Mouse (Mus musculus) kidney, postnatal 14 days (tissue): ENCODE data around the gene Bcas3.

Experiments
- DNase-seq: peaks from one replicate; pipeline ENCODE4 v3.0.0; 2022; ENCODE audit warnings: mixed read lengths

The Bcas3 gene

GRCm38 (mm10) chr11:85678666-85679065, 325.7 kb downstream of the Bcas3 start:
- no peak for DNase-seq

GRCm38 (mm10) chr11:85681580-85682419, 328.8 kb downstream of the Bcas3 start:
- no peak for DNase-seq

GRCm38 (mm10) chr11:85684981-85685380, 332.0 kb downstream of the Bcas3 start:
- no peak for DNase-seq

GRCm38 (mm10) chr11:85687816-85688439, 335.0 kb downstream of the Bcas3 start:
- DNase-seq = no peak

GRCm38 (mm10) chr11:85688440-85688838, 335.5 kb downstream of the Bcas3 start:
- no peak for DNase-seq

GRCm38 (mm10) chr11:85689226-85689625, 336.3 kb downstream of the Bcas3 start:
- no peak for DNase-seq

- no peak for DNase-seq
Observed at GRCm38 (mm10) chr11:85691285-85691684, 338.3 kb downstream of the Bcas3 start.

- peak; percentile 38 for DNase-seq
Observed at GRCm38 (mm10) chr11:85695614-85696263, 342.8 kb downstream of the Bcas3 start.

GRCm38 (mm10) chr11:85696491-85697398, 343.8 kb downstream of the Bcas3 start:
- no peak for DNase-seq

GRCm38 (mm10) chr11:85697468-85697867, 344.5 kb downstream of the Bcas3 start:
- DNase-seq = no peak

- DNase-seq = no peak
Observed at GRCm38 (mm10) chr11:85698242-85698641, 345.3 kb downstream of the Bcas3 start.

- no peak for DNase-seq
Observed at GRCm38 (mm10) chr11:85704062-85704748, 351.2 kb downstream of the Bcas3 start.

- DNase-seq = no peak
Observed at GRCm38 (mm10) chr11:85706630-85707029, 353.7 kb downstream of the Bcas3 start.

- no peak for DNase-seq
Observed at GRCm38 (mm10) chr11:85707496-85707895, 354.5 kb downstream of the Bcas3 start.

- DNase-seq = no peak
Observed at GRCm38 (mm10) chr11:85709147-85709546, 356.2 kb downstream of the Bcas3 start.

GRCm38 (mm10) chr11:85710155-85710554, 357.2 kb downstream of the Bcas3 start:
- no peak for DNase-seq

GRCm38 (mm10) chr11:85712026-85712804, 359.2 kb downstream of the Bcas3 start:
- no peak for DNase-seq

GRCm38 (mm10) chr11:85712860-85713813, 360.2 kb downstream of the Bcas3 start:
- DNase-seq = peak; percentile 91

- DNase-seq = no peak
Observed at GRCm38 (mm10) chr11:85713814-85714208, 360.8 kb downstream of the Bcas3 start.
